Mouse (Mus musculus) T-helper 17 cell (primary cell): ENCODE data around the gene Bud23.

Experiments
- in situ Hi-C, 2 experiments: fragments of 300-600 bp; cut with MboI, MseI; formaldehyde crosslinking; loops; 1 replicate in 1 of 2; 2 replicates in 1 of 2; pipeline ENCODE4 v1.15.1; 2025; ENCODE audit warnings: high pct_unique_total_duplicates in 2 of 2

Gene Bud23

DNA sequence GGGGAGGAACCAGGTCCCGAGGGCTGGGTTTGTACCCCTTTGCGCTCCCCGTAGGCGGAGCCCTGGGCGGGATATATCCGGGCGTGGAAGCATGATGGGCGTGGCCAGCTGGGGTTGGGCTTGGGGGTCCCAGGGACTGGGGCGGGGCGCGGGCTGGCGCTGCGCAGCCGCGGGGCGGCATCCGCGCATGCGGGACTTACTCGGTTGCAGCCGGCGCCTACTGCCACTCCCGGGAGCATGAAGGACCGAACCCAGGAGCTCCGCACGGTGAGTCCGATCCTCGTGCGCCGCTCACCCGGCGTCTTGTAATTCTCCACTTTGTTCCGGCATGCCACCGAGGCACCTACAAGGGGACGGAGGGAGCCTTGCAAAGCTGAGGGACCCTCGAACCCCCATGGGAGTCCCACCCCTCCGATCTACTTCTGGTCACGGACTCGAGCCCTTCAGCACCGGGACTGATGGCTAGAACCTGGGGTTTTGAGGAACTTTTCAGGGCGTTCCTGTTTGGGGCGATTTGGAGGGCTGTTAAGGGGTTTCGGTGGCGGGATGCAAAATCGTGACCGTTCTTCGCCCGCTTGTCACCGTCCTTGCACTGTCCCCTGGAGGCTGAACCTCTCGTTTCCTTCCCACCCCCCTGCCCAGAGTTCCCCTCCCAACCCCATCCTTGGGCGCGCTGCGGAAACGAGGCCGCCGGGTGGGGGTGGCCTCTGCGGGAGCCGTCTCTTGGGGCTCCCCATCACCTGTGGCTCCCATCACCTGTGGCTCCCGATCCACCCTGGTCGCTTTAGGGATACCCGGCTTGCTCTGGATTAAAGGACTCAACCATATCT is 41.2 kb downstream of the Bud23 start, which contains the start of gene Stx1a:
Gene Stx1a, plus strand, starts transcription at position 139 of the 830 bp plus-strand sequence.
- in situ Hi-C loops, result no loop called here

DNA sequence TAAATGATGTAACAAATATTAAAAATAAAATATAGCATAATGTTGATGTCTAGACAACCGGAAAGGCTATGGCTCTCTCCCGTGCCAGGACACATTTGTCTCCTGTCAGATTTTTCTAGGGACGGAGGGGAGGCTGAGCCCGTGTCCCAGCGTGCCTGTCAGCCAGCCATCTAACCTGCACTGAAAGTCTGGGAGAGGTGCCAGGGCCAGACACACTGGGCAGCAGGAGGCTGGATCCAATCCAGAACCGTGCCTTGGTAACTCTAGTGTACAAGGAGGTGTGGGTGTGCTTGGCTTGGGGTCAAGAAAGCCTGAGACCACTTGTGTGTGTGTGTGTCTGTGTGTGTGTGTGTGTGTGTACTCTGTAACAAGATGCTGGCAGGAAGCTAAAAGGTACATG is 42.9 kb downstream of the Bud23 start:
- in situ Hi-C loops, result no loop called here

DNA sequence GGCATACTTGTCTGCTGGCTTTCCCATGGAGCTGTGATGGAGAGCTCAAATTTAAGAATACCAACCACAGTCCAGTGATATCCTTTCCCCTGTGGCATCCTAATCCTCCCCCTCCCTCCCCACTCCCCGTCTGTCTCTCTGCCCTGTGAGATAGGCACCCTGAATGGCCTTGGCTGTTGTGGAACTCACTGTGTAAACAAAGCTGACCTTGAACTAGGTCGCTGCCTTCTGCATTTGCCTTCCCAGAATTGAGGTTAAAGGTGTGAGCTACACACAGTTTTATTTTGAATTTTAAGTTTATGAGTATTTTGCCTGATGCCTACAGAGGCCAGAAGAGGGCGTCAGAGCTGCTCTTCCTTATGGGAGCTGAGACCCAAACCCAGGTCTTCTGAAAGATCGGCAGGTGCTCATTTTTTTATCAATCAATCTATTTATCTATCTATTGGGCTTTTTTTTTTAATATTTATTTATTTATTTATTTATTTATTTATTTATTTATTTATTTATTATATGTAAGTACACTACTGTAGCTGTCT is 48.5 kb downstream of the Bud23 start:
- in situ Hi-C loops, result loop anchor here (5.0 kb wide), 2 partner anchors 46 to 91 kb away; partner anchors contain the start of genes Bud23 (in 1 of the 2) and Dnajc30 (in 1 of the 2)

DNA sequence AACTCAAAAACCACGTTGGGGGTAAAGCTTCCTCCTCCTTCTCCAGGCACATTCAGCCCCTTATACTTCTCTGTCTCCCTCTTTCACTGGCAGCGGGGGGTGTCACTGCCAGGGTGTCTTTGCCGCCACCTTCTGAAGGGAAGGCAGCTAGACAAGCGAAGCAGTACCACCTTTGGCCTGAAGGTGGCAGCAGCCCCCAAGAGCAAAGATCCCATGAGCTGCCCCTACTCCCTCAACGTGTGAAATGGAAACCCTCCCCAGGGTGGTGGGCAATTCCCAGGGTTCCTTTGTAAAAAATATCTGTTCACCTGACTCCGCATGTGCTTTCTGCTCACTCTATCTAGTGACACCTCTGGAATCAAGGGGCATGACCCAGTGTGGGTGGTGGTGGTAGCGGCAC is 49.3 kb downstream of the Bud23 start:
- in situ Hi-C loops, result loop anchor here (5.0 kb wide), 2 partner anchors 47 to 92 kb away; partner anchors contain the start of genes Bud23 (in 1 of the 2) and Dnajc30 (in 1 of the 2)

DNA sequence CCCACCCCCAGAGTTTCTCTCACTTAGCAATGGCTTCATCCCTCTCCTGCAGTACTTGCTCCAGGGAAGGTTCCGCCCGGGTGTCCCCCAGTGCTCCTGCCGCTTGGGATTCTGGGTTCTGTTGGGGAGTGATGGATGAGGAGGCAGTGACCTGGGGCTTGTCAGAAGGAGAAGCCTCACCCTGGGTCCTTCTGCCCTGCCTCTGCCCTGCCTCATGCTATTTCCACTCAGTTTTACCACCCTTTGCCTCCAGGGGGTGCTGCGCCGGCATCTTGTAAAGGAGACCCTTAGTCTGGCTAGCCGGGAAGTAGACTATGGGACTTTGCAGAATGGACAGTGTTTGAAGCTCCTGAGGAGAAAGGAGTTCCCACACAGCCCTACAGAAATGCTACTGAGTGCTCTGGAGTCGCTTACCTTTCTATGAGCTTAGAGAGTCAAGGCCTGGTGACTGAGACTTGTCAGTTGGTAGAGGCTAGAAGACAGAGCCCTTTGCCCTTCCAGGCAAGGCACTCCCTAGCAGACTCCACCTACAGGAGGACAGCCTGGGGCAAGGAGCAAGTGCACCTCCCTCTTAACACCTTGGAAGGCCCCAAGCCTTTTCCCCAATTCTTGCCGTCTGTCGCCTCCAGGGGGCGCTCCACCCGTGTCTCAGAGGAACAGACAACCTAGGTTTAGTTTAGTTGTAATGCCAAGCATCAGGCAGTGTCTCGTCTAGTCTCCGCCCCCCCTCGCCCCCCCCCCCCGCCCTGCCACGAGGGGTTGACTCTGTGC is 51.9 kb downstream of the Bud23 start:
- in situ Hi-C loops, result loop anchor here in 1 of 2 experiments (5.0 kb wide), 1 partner anchor 104 kb away; no protein-coding TSS in a partner anchor

DNA sequence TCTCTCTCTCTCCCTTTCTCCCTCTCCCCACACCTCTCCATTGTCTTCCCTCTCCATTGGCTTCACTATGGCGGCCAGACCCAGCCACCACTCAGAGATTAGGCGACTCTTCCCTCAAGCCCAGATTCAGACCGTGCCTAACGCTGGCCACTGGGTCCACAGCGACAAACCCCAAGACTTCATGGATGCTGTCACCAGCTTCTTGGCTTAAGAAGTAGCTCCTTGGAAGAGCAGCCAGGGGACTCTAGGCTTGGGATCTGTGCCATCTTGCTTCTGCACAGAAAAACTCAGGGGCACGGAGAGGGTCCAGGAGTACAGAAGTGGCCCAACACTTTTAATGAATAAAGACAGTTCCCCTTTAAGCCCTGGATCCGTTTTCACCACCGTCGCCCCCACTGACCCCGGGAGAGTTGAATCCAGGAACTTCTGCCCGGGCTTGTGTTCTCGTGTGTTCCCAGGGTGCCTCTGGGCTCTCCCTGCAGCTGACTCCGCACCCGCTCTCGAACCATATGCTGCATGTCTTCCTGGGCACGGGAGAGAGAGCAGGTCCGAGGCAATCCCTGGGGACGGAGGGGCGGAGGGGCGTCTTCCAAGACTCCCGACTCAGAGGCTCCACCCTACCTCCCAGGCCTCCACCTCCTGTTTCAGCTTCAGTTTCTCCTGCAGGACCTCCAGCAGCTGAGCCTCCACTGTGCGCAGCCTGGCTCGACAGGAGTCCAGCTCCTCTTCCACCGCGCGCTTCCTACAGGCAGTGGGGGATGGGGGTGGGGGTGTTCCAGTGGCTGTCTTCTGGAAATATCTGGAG is 52.7 kb downstream of the Bud23 start:
- in situ Hi-C loops, result loop anchor here in 1 of 2 experiments (5.0 kb wide), 1 partner anchor 105 kb away; no protein-coding TSS in a partner anchor

DNA sequence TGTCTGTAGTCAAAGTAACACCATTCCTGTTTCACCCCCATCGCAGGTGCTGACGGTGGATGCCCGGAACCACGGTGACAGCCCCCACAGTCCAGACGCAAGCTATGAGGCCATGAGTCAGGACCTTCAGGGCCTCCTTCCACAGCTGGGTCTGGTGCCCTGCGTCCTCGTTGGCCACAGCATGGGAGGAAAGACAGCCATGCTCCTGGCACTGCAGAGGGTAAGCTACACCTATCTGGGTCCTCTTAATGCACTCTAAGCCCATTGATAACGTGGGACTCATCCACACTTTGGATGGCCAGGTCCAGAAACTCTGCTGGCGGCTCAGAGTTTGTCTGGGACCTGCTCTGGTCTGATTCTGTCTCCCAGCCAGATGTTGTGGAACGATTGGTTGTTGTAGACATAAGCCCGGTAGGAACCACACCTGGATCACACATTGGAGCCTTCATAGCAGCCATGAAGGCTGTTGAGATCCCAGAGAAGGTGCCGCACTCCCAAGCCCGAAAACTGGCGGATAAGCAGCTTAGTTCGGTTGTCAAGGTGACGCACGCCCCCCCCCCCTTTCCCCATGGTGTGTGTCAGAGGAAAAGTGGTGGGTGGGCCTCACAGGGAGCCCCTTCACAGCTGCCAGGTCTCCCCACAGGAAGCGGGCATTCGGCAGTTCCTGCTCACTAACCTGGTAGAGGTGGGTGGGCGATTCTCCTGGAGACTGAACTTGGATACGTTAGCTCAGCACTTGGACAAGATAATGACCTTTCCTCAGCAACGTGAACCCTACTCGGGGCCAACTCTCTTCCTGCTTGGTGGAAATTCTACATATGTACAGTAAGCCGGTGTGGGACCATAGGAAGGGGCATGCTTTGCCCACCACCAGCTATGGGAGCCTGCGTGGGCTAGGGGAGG is 53.7 kb downstream of the Bud23 start:
- in situ Hi-C loops, result loop anchor here in 1 of 2 experiments (5.0 kb wide), 1 partner anchor 106 kb away; no protein-coding TSS in a partner anchor

DNA sequence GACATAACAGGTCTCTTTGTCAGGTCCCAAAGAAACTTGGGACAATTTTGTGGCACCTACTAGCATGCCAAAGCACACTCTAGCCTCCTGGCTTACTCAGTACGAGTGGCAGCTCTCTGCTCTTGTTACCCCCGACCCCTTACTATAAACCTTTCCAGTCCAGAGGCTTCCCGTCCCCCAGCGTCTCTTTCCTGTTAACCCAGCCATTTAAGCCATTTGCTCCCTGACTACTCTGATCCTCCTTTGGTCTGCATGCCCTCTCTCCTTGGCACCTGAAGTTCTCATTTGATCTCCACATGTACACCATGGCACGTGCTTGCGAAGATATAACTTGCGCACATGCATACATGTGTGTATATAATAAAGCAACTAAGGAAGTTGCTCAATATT is 54.4 kb downstream of the Bud23 start:
- in situ Hi-C loops, result loop anchor here in 1 of 2 experiments (5.0 kb wide), 1 partner anchor 107 kb away; no protein-coding TSS in a partner anchor

DNA sequence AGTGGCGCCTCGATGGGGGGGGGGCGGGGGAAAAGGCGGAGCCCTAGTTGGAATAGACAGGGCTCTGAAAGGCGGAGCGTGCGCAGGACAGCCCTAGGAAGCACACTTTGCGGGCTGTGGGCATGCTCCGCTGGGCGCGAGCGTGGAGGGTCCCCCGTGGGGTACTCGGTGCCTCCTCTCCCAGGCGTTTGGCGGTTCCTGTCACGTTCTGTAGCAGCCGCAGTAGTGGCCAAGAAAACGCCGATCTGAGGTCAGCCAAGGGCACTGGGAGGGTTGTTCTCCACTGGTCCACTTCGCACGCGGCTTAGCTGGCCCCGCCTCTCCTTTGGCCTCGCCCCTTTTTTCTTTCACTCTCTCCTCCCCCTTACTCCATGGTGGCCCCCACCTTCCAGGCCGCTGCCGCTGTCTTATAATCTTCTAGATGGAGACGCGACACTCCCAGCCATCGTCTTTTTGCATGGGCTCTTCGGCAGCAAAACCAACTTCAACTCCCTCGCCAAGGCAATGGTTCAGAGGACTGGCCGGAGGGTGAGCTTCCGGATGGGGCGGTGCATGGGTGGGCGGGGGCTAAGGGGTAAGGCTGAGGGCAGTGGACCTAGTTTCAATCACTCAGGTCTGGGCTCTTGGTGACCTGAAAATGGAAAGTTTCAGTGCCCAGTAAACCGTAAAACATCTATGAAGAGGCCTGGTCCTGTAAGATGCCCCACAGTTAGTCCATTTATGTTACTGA is 55.0 kb downstream of the Bud23 start:
- in situ Hi-C loops, result loop anchor here in 1 of 2 experiments (5.0 kb wide), 1 partner anchor 108 kb away; no protein-coding TSS in a partner anchor

DNA sequence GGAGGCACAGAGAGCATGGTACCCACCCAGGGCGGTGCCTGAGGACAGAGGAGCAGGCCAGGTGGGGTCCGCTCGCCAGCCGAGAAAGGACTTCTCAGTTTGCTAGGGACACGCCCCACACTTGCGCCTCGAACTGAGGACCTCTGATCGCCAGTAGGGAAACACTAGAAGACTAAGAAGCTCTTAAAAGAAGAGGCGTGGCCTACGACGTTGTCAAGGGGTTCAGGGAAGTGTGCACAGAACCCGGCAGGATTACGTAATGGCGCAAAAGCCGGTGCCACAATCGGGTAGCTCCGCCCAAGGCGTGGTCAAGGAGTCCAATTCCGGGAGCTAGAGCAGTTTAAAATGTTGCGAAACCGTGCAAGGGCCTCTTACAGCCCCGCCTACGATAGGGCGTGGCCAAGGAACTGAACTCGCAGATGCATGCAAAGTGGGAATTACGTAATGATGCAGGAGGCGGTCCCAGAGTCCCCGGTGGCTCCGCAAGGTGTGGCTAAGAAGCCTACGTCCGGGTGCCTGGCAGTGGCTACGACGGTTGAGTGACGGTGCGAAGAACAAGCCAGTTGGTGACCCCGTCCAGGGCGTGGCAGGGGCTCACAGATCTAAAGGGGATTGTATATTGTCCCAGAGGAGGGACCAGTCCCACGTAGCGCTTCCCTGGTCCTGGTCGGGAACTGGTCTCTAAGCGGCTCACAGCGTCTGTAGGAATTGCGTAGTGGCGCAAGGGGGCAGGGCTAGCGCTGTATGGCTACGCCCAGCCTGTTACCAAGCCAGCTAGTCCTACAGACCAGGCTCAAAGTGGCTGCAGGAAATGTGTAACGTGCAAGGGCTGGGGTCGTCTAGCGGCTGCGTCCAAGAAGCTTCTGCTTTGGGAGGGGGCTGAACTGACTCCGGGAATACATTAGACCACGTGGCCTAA is 55.8 kb downstream of the Bud23 start, which contains the start of gene Abhd11:
Gene Abhd11, plus strand, starts transcription at position 482 of the 919 bp plus-strand sequence.
- in situ Hi-C loops, result no loop called here

DNA sequence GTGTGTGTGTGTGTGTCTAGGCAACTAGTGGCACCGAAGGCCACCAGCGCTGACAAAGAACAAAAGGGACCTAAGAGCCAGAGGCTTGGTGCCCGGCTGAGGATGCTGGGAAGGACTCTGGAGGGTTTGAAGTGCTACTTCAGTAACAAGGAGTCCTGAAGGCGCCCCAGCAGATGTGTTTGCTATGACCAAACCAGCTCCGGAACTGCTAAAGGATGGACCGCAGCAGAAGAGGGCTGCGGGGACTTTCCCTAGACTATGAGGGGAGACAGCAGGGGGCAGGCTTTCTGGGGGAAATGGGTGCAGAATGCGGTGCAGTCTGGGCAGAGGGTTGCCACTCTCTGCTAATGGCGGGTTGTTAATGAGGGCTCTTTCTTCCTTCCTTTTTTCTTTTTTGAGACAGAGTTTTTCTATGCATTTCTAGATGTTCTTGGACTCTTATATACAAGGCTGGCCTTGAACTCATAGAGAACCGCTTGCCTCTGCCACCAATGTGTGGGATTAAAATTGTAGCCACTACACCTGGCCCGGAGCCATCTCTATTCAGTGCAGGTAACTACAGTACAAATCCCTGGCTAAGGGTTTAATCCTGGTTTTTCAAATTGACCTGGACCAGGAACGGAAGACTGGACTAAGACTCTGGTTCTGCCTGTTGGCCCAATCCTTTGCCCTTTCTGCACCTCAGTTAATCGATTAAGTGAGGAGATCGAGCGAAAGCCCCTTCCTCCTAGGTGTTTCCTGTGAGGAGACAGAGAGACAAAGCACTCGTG is 56.8 kb downstream of the Bud23 start:
- in situ Hi-C loops, result no loop called here
